Mouse (Mus musculus): ENCODE measurements around the gene Mink1. TPM values are rescaled to one million over a fixed set of nuclear protein-coding genes. Genes with fewer than 3 reads are reported as not detected.

Mink1 gene
- polyA plus RNA-seq (2015; fragmentation: Nextera tagmentation; extraction: Ambion mirVana): 11.5 and 12.1 TPM in 2 replicates

- WGBS: under 1% methylated on average over 43 of the region's 57 CpGs
- Histone ChIP-seq H3K27me3 (ENCODE audit: insufficient read depth, low read length) (no peaks in the 10 kb centered on the region), H3K4me1 (replicated peaks; ENCODE audit: insufficient read depth, low read length) (peaks cover 17% of the 10 kb centered on the region; the same call in 1 of the 2 replicates), H3K27ac (peak within 1 kb of the TSS; percentile 94), H3K4me2 (ENCODE audit: low read length) (peak within 1 kb of the TSS; percentile 96), H3K4me3 (replicated peaks; ENCODE audit: low read depth, low read length) (peak within 1 kb of the TSS; percentile 96), H3K36me3 (ENCODE audit: insufficient read depth, low read length) (no peaks in the 10 kb centered on the region), H3K9me3 (replicated peaks; ENCODE audit: low read length) (no peaks in the 10 kb centered on the region), H3K9ac (ENCODE audit: low read depth, low read length) (peak within 1 kb of the TSS; percentile 88)
- TF ChIP-seq CTCF (IDR thresholded peaks at IDR 0.05; ENCODE audit: low read depth): no peak
- ATAC-seq (replicated peaks; ENCODE audit: low FRiP score, low read depth) (peak; percentile 90), DNase-seq (ENCODE audit: low spot score) (peak; percentile 95)
Measured at GRCm38 (mm10) chr11:70562287-70562994, at the start of gene Mink1. Mink1 (plus strand) TSS chr11:70562881.

GRCm38 (mm10) chr11:70513520-70513919 is 49.2 kb upstream of the Mink1 start:
- Histone ChIP-seq H3K9ac (ENCODE audit: low read depth, low read length) (no peak overlapping the region), H3K4me2 (ENCODE audit: low read length) (no peak overlapping the region), H3K4me1 (replicated peaks; ENCODE audit: insufficient read depth, low read length) (no peaks in the 10 kb centered on the region), H3K27me3 (ENCODE audit: insufficient read depth, low read length) (no peaks in the 10 kb centered on the region), H3K27ac (no peak overlapping the region), H3K9me3 (replicated peaks; ENCODE audit: low read length) (no peaks in the 10 kb centered on the region), H3K36me3 (ENCODE audit: insufficient read depth, low read length) (no peaks in the 10 kb centered on the region), H3K4me3 (replicated peaks; ENCODE audit: low read depth, low read length) (no peak overlapping the region)
- TF ChIP-seq CTCF (IDR thresholded peaks at IDR 0.05; ENCODE audit: low read depth): no peak
- WGBS: 57% methylated on average over 11 of the region's 11 CpGs
- ATAC-seq (replicated peaks; ENCODE audit: low FRiP score, low read depth) (no peak), DNase-seq (ENCODE audit: low spot score) (no peak)

GRCm38 (mm10) chr11:70514288-70514687 is 48.4 kb upstream of the Mink1 start, which contains the start of gene Vmo1:
Vmo1 (minus strand) TSS chr11:70514616.
- Histone ChIP-seq H3K4me1 (replicated peaks; ENCODE audit: insufficient read depth, low read length) (no peaks in the 10 kb centered on the region), H3K27me3 (ENCODE audit: insufficient read depth, low read length) (no peaks in the 10 kb centered on the region), H3K9me3 (replicated peaks; ENCODE audit: low read length) (no peaks in the 10 kb centered on the region), H3K4me3 (replicated peaks; ENCODE audit: low read depth, low read length) (no peak within 1 kb of the TSS), H3K9ac (ENCODE audit: low read depth, low read length) (no peak within 1 kb of the TSS), H3K36me3 (ENCODE audit: insufficient read depth, low read length) (no peaks in the 10 kb centered on the region), H3K27ac (no peak within 1 kb of the TSS), H3K4me2 (ENCODE audit: low read length) (no peak within 1 kb of the TSS)
- ATAC-seq (replicated peaks; ENCODE audit: low FRiP score, low read depth): no peak
- TF ChIP-seq CTCF (IDR thresholded peaks at IDR 0.05; ENCODE audit: low read depth): no peak
- DNase-seq (ENCODE audit: low spot score): no peak
- whole genome bisulfite sequencing: 74% methylated on average over 7 of the region's 7 CpGs

- Histone ChIP-seq H3K4me3 (replicated peaks; ENCODE audit: low read depth, low read length) (no peak overlapping the region), H3K36me3 (ENCODE audit: insufficient read depth, low read length) (no peaks in the 10 kb centered on the region), H3K9me3 (replicated peaks; ENCODE audit: low read length) (no peaks in the 10 kb centered on the region), H3K9ac (ENCODE audit: low read depth, low read length) (no peak overlapping the region), H3K27me3 (ENCODE audit: insufficient read depth, low read length) (no peaks in the 10 kb centered on the region), H3K4me2 (ENCODE audit: low read length) (no peak overlapping the region), H3K4me1 (replicated peaks; ENCODE audit: insufficient read depth, low read length) (no peaks in the 10 kb centered on the region), H3K27ac (no peak overlapping the region)
- 24% methylated on average over 2 of the region's 2 CpGs for WGBS
- peak; percentile 90 for TF ChIP-seq CTCF (IDR thresholded peaks at IDR 0.05; ENCODE audit: low read depth)
- DNase-seq (ENCODE audit: low spot score): peak; percentile 83
- no peak for ATAC-seq (replicated peaks; ENCODE audit: low FRiP score, low read depth)
Measured at GRCm38 (mm10) chr11:70516352-70516751, 46.3 kb upstream of the Mink1 start.

GRCm38 (mm10) chr11:70518436-70518835 is 44.2 kb upstream of the Mink1 start:
- no peak for ATAC-seq (replicated peaks; ENCODE audit: low FRiP score, low read depth)
- no peak overlapping the region for H3K4me3 ChIP-seq (replicated peaks; ENCODE audit: low read depth, low read length)
- H3K36me3 ChIP-seq (ENCODE audit: insufficient read depth, low read length): no peaks in the 10 kb centered on the region
- 70% methylated on average over 1 of the region's 1 CpGs for WGBS
- TF ChIP-seq CTCF (IDR thresholded peaks at IDR 0.05; ENCODE audit: low read depth): no peak
- H3K9ac ChIP-seq (ENCODE audit: low read depth, low read length): no peak overlapping the region
- H3K9me3 ChIP-seq (replicated peaks; ENCODE audit: low read length): no peaks in the 10 kb centered on the region
- DNase-seq (ENCODE audit: low spot score): no peak
- no peak overlapping the region for H3K4me2 ChIP-seq (ENCODE audit: low read length)
- no peaks in the 10 kb centered on the region for H3K27me3 ChIP-seq (ENCODE audit: insufficient read depth, low read length)
- no peaks in the 10 kb centered on the region for H3K4me1 ChIP-seq (replicated peaks; ENCODE audit: insufficient read depth, low read length)
- H3K27ac ChIP-seq: no peak overlapping the region

- peak within 1 kb of the TSS; percentile 60 for H3K4me2 ChIP-seq (ENCODE audit: low read length)
- H3K27ac ChIP-seq: peak within 1 kb of the TSS; percentile 83
- peak within 1 kb of the TSS; percentile 35 for H3K4me3 ChIP-seq (replicated peaks; ENCODE audit: low read depth, low read length)
- no peaks in the 10 kb centered on the region for H3K36me3 ChIP-seq (ENCODE audit: insufficient read depth, low read length)
- H3K9me3 ChIP-seq (replicated peaks; ENCODE audit: low read length): no peaks in the 10 kb centered on the region
- 83% methylated on average over 10 of the region's 10 CpGs for WGBS
- no peak for ATAC-seq (replicated peaks; ENCODE audit: low FRiP score, low read depth)
- TF ChIP-seq CTCF (IDR thresholded peaks at IDR 0.05; ENCODE audit: low read depth): no peak
- H3K4me1 ChIP-seq (replicated peaks; ENCODE audit: insufficient read depth, low read length): no peaks in the 10 kb centered on the region
- DNase-seq (ENCODE audit: low spot score): no peak
- H3K27me3 ChIP-seq (ENCODE audit: insufficient read depth, low read length): no peaks in the 10 kb centered on the region
- H3K9ac ChIP-seq (ENCODE audit: low read depth, low read length): peak within 1 kb of the TSS; percentile 60
Measured at GRCm38 (mm10) chr11:70518923-70519322, 43.8 kb upstream of the Mink1 start, which contains the start of gene Gltpd2. Gltpd2 (plus strand) TSS chr11:70519196.

All from kidney, postnatal 0 days (tissue).